Mouse (Mus musculus) olfactory bulb, adult 2 months (tissue): ENCODE results near the gene Mtmr4. TPM values are rescaled to one million over a fixed set of nuclear protein-coding genes. Genes with fewer than 3 reads are reported as not detected.

ENCODE experiments used
- H3K27ac ChIP-seq: fragments of 200-500 bp; 2 replicates; pipeline ENCODE4 v1.5.1; 2012; ENCODE audit warnings: low read depth, low read length; ENCODE audit not compliant: insufficient read depth
- H3K4me1 ChIP-seq: fragments of 200-500 bp; 2 replicates; pipeline ENCODE4 v1.6.1; 2012; ENCODE audit warnings: low read length; ENCODE audit not compliant: control insufficient read depth, insufficient read depth
- H3K4me3 ChIP-seq: fragments of 200-500 bp; 2 replicates; pipeline ENCODE4 v1.5.1; 2012; ENCODE audit warnings: mild to moderate bottlenecking, low read depth, low read length, moderate library complexity; ENCODE audit not compliant: insufficient read depth
- CTCF ChIP-seq: fragments of 200-500 bp; IDR thresholded peaks from 2 replicates; pipeline ENCODE4 v1.5.1; 2012; ENCODE audit warnings: low read depth, mild to moderate bottlenecking, low read length, moderate library complexity; ENCODE audit not compliant: insufficient read depth
- POLR2A ChIP-seq: fragments of 200-500 bp; IDR thresholded peaks from 2 replicates; pipeline ENCODE4 v1.6.1; 2012; ENCODE audit warnings: mild to moderate bottlenecking, low read depth, low read length, moderate library complexity; ENCODE audit not compliant: insufficient read depth
- WGBS: fragments of 180-500 bp; shearing (Covaris S2); methylation state at CpG from one replicate; pipeline ENCODE4 v1.1.7; 2018; 5-methylcytosine and 5-hydroxymethylcytosine counted together
- polyA plus RNA-seq: library from polyadenylated mRNA; stranded (reverse); fragments of >200 nt; gene quantifications from 2 replicates; pipeline ENCODE4 v1.2.4, GENCODE M21; 2012; ENCODE audit warnings: low replicate concordance; ENCODE audit not compliant: missing spikeins, insufficient read depth, insufficient read length

Gene Mtmr4
- polyA plus RNA-seq, 1 experiment, result not detected

DNA sequence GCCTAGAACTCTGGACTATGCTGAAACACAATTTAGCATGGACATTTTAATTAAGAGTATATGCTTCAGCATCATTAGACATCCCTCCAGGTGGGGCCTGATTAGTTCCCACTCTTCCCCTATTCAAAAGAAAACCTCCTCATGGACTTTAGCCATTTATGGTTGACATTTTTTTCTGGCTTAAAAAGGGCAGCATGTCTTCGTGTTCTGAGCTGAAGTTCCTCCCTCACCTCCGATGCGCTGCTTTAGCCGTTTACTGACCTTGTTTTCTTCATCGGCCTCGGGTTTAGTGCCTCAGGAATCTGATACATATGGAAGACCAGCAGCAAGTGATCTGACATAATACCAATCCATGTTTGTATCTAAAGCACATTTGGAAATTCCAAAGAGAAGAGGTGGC is 72.0 kb downstream of the Mtmr4 start:
- TF ChIP-seq POLR2A (no peak), CTCF (no peak)
- H3K4me3 ChIP-seq, result no peak overlapping the region
- peaks cover 6% of the 10 kb centered on the region; the same call in 1 of the 2 replicates for H3K4me1 ChIP-seq
- H3K27ac ChIP-seq, result no peak overlapping the region
- WGBS, result 83% methylated on average over 6 of the region's 6 CpGs

DNA sequence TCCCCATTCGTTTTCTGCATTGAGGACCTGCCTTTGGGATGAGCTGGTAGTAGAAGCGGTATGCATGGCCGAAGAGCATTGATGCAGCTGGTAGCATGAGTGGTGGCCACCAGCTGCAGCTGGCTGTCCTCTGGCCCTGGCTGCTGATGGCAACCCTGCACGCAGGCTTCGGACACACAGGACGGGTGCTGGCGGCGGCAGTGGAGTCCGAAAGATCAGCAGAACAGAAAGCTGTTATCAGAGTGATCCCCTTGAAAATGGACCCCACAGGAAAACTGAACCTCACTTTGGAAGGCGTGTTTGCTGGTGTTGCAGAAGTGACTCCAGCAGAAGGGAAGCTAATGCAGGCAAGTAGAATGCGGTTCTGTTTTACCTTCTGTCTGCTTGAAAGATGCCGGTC is 72.6 kb downstream of the Mtmr4 start:
- Histone ChIP-seq H3K4me1 (peaks cover 6% of the 10 kb centered on the region; the same call in 1 of the 2 replicates), H3K4me3 (no peak overlapping the region), H3K27ac (no peak overlapping the region)
- 90% methylated on average over 12 of the region's 12 CpGs for WGBS
- no peak for TF ChIP-seq POLR2A
- no peak for TF ChIP-seq CTCF

DNA sequence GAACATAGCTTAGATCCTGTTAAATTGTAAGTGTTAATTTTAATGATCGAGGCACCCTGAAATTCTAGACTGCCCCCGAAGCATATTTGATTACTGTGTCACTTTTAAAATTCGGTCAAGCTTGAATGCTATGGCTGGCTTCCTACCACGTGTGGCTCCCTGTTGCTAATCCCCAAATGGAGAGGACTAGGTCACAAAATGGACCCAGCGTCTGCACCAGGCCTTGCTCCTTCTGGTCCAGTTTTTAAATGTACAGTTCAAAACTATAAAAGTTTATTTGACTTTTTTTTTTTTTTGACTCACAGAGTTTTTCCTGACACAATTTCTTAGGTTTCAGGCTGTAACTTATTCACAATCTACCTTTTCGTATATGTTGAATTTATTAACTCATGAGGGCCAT is 73.3 kb downstream of the Mtmr4 start:
- H3K27ac ChIP-seq, result no peak overlapping the region
- no peak overlapping the region for H3K4me3 ChIP-seq
- no peak for TF ChIP-seq POLR2A
- TF ChIP-seq CTCF, result no peak
- 86% methylated on average over 6 of the region's 6 CpGs for WGBS
- H3K4me1 ChIP-seq, result peaks cover 6% of the 10 kb centered on the region; the same call in 1 of the 2 replicates

DNA sequence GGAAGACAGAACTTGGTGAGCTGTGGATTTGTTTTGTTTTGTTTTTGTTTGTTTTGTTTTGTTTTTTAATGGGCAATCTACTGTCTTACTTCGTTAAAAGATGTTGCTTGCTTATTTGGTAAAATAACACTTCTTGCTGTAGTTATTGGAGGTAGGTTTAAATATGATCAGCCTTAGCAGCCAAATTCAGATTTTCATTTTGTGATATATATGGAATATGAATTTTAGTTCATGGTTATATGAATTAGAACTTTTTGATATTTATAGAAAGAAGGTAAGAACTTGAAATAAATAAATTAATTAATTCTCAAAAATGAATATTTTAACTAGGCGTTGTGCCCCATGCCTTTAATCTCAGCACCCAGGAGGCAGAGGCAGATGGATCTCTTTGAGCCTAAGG is 73.7 kb downstream of the Mtmr4 start:
- Histone ChIP-seq H3K4me3 (no peak overlapping the region), H3K4me1 (peaks cover 6% of the 10 kb centered on the region; the same call in 1 of the 2 replicates), H3K27ac (no peak overlapping the region)
- WGBS, result 89% methylated on average over 2 of the region's 2 CpGs
- no peak for TF ChIP-seq POLR2A
- TF ChIP-seq CTCF, result no peak

Other genes with a start within 250 kb of the Mtmr4 start
- gene Ppm1e, start 233.1 kb upstream of the Mtmr4 start, polyA plus RNA-seq, result 159 and 312 TPM in 2 replicates
- not detected in 2 replicates for gene Rad51c, start 187.2 kb upstream of the Mtmr4 start, polyA plus RNA-seq
- gene Tex14, start 187.1 kb upstream of the Mtmr4 start, polyA plus RNA-seq, result not detected in 2 replicates
- gene Gm11492, start 25.5 kb upstream of the Mtmr4 start, polyA plus RNA-seq, result not detected in 2 replicates
- not detected in 2 replicates for gene Sept4, start 23.3 kb upstream of the Mtmr4 start, polyA plus RNA-seq
- not detected in 2 replicates for gene Hsf5, start 25.0 kb downstream of the Mtmr4 start, polyA plus RNA-seq
- gene Rnf43, start 70.6 kb downstream of the Mtmr4 start, polyA plus RNA-seq, result not detected in 2 replicates
- gene Supt4a, start 145.4 kb downstream of the Mtmr4 start, polyA plus RNA-seq, result not detected in 2 replicates
- gene Tspoap1, start 168.4 kb downstream of the Mtmr4 start, polyA plus RNA-seq, result not detected in 2 replicates
- gene Mpo, start 201.4 kb downstream of the Mtmr4 start, polyA plus RNA-seq, result not detected in 2 replicates
- not detected in 2 replicates for gene Lpo, start 236.1 kb downstream of the Mtmr4 start, polyA plus RNA-seq